Mouse (Mus musculus): Measurements from ENCODE around the gene Rcn3. TPM values are rescaled to one million over a fixed set of nuclear protein-coding genes. Genes with fewer than 3 reads are reported as not detected.

The Rcn3 gene
- polyA plus RNA-seq, 1 experiment from 2014 or later, result 290 TPM

DNA sequence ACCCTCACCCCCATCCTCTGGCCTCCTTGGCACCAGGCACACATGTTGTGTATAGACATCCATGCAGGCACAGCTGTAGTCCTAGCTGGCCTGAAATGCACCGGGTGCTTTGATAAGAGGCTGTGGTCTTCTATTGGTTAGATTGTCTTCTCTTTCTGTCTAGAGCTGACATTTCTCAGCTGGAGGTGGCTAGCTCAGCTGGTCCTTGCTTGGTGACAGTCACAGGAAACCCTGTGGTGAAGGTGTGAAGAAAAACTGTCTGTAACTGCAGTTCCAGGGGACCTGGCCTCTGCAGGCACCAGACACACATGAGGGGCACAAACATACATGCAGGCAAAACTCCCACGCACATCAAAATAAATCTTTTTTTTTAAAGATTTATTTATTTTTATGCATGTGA, 22.4 kb downstream of the Rcn3 start:
- 66% methylated on average over 2 of the region's 2 CpGs for WGBS
- peaks cover 5% of the 10 kb centered on the region for H3K4me1 ChIP-seq (replicated peaks)
- peaks cover 14% of the 10 kb centered on the region; the same call in 1 of the 2 replicates for H3K36me3 ChIP-seq
- no peak for ATAC-seq (ENCODE audit: insufficient number of reproducible peaks, low FRiP score)
- no peak overlapping the region for H3K4me3 ChIP-seq
- no peak overlapping the region for H3K4me2 ChIP-seq
- no peaks in the 10 kb centered on the region for H3K9me3 ChIP-seq (replicated peaks)
- H3K9ac ChIP-seq, result no peak overlapping the region
- H3K27ac ChIP-seq (ENCODE audit: poor library complexity, severe bottlenecking), result no peak overlapping the region
- no peaks in the 10 kb centered on the region for H3K27me3 ChIP-seq (replicated peaks)

DNA sequence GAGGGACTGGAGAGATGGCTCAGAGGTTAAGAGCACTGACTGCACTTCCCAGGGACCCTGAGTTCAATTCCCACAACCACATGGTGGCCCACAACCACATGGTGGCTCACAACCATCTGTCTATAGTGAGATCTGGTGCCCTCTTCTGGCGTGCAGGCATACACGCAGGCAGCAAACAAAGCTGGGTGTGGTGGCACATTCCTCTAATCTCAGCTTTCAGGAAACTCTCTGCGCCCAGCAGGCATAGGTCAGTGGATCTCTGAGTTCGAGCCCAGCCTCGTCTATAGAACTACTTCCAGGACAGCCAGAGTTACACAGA, 24.1 kb downstream of the Rcn3 start:
- Histone ChIP-seq H3K4me1 (replicated peaks) (peaks cover 11% of the 10 kb centered on the region; the same call in 1 of the 2 replicates), H3K9ac (no peak overlapping the region), H3K36me3 (no peaks in the 10 kb centered on the region), H3K4me3 (no peak overlapping the region), H3K27ac (ENCODE audit: poor library complexity, severe bottlenecking) (no peak overlapping the region), H3K4me2 (no peak overlapping the region), H3K27me3 (replicated peaks) (no peaks in the 10 kb centered on the region), H3K9me3 (replicated peaks) (no peaks in the 10 kb centered on the region)
- 28% methylated on average over 5 of the region's 5 CpGs for WGBS
- no peak; the same call in 1 of the 2 replicates for ATAC-seq (ENCODE audit: insufficient number of reproducible peaks, low FRiP score)

DNA sequence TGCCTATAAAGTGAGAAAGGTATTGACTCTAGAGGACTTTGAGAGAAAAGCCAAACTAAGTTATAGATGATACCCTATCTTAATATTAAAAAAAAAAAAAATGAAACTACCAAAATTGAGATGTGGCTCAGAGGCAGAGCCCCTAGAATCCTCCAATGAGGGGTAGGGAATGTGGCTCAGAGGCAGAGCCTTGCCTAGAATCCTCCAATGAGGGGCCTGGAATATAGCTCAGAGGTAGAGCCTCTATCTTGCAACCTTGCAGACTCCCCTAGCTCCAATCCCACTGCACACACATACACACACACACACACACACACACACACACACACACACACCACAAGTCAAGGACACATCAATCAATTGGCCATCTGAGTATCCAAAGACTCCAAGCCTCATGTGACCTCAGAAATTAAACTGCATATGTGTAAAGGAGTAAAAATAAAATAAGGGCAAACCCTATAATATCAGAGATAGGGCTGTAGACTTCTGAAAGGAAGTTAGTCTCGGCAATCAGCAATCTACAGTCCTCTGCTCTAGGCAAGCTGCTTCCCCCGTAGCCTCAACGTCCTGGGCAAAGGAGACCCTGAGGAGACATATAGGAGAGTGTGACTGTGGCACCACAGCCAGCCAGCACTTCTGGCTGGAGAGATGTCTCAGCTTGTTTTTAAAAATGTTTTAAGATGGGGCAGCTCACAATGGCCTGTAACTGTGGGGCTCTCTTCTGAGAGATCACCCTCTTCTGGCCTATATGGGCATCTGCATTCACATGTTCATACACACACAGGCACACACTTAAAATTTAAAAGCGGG, 24.6 kb downstream of the Rcn3 start:
- no peaks in the 10 kb centered on the region for H3K9me3 ChIP-seq (replicated peaks)
- no peak overlapping the region for H3K27ac ChIP-seq (ENCODE audit: poor library complexity, severe bottlenecking)
- no peak overlapping the region for H3K4me3 ChIP-seq
- H3K4me2 ChIP-seq, result no peak overlapping the region
- no peaks in the 10 kb centered on the region for H3K27me3 ChIP-seq (replicated peaks)
- no peak overlapping the region for H3K9ac ChIP-seq
- no peaks in the 10 kb centered on the region for H3K36me3 ChIP-seq
- 75% methylated on average over 4 of the region's 4 CpGs for WGBS
- H3K4me1 ChIP-seq (replicated peaks), result peaks cover 12% of the 10 kb centered on the region; the same call in 1 of the 2 replicates
- ATAC-seq (ENCODE audit: insufficient number of reproducible peaks, low FRiP score), result no peak

DNA sequence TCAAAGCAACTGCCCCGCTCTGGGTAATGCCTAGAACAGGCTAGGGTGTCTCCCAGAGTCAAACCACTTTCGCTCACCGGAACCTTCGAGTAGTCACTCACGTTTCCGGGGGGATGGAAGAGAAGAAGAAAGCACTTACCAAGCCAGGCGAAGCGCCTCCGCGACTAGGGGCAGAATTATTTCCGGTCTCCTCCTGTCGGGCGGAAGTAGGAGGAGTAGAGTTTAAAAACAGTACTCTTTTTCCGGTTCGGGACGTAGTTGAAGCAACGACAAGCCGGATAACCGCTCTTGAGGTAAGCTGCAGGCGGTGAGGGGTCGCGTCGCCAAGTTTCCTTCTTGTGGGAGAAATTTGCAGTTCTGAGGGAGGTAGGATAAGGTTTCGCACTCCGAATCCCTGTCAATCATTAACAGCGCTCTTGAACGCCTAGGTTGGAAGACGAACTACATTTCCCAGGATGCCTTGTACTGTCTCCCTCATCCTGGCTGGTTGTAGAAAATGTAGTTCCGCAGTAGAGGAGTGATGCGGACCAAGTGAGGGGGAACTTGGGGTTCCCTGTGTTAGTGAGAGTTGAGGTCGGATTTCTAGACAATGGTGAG, 29.7 kb downstream of the Rcn3 start, which contains the start of the genes Nosip and Prrg2:
Gene Nosip (plus strand): TSS at position 191 of the 597 bp plus-strand sequence.
Gene Prrg2 (minus strand): TSS at position 439 of the 597 bp plus-strand sequence.
- H3K9ac ChIP-seq, result peak within 1 kb of the TSS; percentile 82
- H3K27ac ChIP-seq (ENCODE audit: poor library complexity, severe bottlenecking), result peak within 1 kb of the TSS; percentile 86
- ATAC-seq (ENCODE audit: insufficient number of reproducible peaks, low FRiP score), result peak; percentile 86
- H3K4me2 ChIP-seq, result peak within 1 kb of the TSS; percentile 78
- H3K9me3 ChIP-seq (replicated peaks), result no peaks in the 10 kb centered on the region
- peaks cover 19% of the 10 kb centered on the region for H3K4me1 ChIP-seq (replicated peaks)
- under 1% methylated on average over 31 of the region's 31 CpGs for WGBS
- H3K27me3 ChIP-seq (replicated peaks), result no peaks in the 10 kb centered on the region
- H3K4me3 ChIP-seq, result peak within 1 kb of the TSS; percentile 65
- H3K36me3 ChIP-seq, result no peaks in the 10 kb centered on the region

DNA sequence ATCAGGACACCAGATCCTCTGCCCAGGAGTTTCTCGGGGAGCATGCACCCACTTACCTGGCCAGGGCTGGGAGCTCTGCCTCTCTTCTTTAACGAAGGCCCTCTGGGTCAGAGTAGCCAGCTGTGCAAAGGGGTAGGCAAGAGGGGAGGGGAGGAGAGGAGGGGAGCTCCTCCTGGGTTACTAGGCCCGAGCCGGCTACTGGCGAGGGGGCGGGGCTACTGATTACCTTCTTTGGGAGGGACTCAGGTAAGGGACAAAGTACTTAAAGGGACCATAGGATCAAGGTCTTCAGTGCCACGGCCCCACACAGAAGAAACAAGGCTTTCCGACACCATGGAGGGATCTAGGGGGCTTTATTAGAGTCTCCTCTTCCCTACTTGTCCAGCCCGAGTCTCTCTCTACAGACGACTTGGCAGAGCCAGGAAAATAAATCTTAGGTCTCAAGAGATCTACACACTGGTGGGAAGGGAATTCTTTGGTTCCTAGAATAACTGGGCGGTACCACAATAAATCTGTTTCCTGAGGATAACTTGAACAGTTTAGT, 30.4 kb downstream of the Rcn3 start:
- Histone ChIP-seq H3K4me2 (peak overlapping the region; percentile 78), H3K36me3 (no peaks in the 10 kb centered on the region), H3K4me3 (peak overlapping the region; percentile 65), H3K9ac (peak overlapping the region; percentile 70), H3K27me3 (replicated peaks) (no peaks in the 10 kb centered on the region), H3K9me3 (replicated peaks) (no peaks in the 10 kb centered on the region), H3K27ac (ENCODE audit: poor library complexity, severe bottlenecking) (peak overlapping the region; percentile 44), H3K4me1 (replicated peaks) (peaks cover 19% of the 10 kb centered on the region)
- WGBS, result 13% methylated on average over 11 of the region's 11 CpGs
- ATAC-seq (ENCODE audit: insufficient number of reproducible peaks, low FRiP score), result no peak

DNA sequence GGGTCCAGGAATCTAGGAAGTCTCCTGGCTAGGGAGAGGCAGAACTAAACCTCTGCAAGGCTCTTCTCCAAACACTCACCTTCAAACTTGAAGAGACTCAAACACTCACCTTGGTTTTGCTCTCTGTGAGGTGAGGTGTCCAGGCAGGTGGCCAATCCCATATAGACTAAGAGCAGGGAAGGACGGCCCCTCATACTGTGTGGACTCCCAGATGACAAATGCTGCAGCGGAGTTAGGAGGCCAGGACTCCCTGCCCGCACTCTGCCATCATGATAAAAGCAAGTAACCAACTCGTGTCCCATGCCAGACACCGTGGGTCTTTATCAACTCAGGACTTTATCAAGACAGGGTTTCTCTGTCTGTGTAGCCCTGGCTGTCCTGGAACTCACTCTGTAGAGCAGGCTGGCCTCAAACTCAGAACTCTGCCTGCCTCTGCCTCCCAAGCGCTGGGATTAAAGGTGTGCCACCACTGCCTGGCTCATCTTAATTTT, 31.3 kb downstream of the Rcn3 start:
- no peak overlapping the region; the same call in 1 of the 2 replicates for H3K4me3 ChIP-seq
- H3K27me3 ChIP-seq (replicated peaks), result no peaks in the 10 kb centered on the region
- H3K36me3 ChIP-seq, result no peaks in the 10 kb centered on the region
- no peak overlapping the region for H3K9ac ChIP-seq
- ATAC-seq (ENCODE audit: insufficient number of reproducible peaks, low FRiP score), result no peak
- H3K4me1 ChIP-seq (replicated peaks), result peaks cover 19% of the 10 kb centered on the region
- peak overlapping the region; percentile 78; the same call in 1 of the 2 replicates for H3K4me2 ChIP-seq
- no peaks in the 10 kb centered on the region for H3K9me3 ChIP-seq (replicated peaks)
- WGBS, result 65% methylated on average over 6 of the region's 6 CpGs
- H3K27ac ChIP-seq (ENCODE audit: poor library complexity, severe bottlenecking), result no peak overlapping the region

DNA sequence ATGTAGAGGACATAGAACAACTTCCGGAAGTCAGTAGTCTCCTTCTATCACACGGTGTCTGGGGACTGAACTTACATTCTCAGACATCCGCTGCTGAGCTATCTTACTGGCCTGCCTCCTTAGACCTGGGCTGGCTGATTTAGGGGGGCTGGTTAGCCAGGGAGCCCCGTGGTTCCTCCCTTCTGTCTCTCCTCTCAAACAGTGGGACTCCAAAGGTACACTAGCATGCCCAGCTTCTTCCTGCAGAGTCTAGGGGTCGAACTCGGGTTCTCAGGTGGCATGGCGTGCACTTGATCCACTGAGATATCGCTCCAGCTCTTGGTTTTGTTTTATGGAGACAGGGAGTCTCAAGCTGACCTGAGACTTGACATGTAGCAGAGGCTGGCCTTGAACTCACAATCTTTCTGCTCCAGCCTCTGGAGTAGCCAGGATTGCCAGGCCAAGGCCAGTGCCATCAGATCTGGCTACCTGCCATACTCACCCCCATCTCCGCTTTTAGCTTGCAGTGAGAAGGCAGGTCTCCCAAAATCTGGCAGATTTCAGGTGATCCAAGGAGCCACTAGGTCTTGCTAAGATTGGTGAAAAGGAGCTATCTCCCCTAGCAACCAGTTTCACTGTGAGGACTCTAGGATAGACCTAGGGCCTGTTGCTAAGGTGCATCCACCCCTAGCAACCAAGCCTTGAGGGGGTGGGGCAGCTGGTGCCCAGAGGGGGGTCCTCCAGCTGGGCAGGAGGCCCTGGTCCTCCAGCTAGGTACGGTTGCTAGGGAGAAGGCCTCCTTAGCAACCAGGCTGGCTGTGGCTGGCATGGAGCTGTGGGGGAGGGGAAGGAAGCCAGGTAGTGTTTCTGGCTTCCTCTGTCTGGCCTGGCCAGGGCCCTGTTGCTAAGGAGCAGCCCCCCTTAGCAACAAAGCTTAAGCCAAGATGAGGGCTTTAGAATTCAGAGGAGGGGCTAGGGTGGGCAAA, 33.1 kb downstream of the Rcn3 start:
- Histone ChIP-seq H3K27me3 (replicated peaks) (no peaks in the 10 kb centered on the region), H3K4me1 (replicated peaks) (peaks cover 15% of the 10 kb centered on the region), H3K27ac (ENCODE audit: poor library complexity, severe bottlenecking) (no peak overlapping the region), H3K4me2 (no peak overlapping the region), H3K4me3 (no peak overlapping the region), H3K9ac (no peak overlapping the region), H3K36me3 (no peaks in the 10 kb centered on the region), H3K9me3 (replicated peaks) (no peaks in the 10 kb centered on the region)
- ATAC-seq (ENCODE audit: insufficient number of reproducible peaks, low FRiP score), result no peak
- 74% methylated on average over 10 of the region's 10 CpGs for WGBS

DNA sequence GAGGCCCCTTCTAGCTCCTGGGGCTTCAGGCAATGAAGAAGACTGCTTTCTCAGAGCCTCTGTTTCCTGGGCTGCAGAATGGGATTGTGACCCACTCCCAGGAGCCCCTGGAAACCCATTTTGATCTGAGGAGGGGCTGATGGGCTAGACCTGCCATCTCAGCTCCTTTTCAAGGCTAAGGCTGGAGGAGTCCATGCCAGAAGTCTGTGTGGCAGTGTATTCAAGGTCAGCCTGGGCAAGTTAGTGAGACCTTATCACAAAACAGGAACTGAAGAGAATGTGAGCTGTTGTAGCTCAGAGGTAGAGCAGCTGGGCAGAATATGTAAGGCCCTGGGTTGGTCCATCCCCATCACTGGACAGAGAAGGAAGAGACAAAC, 35.1 kb downstream of the Rcn3 start:
- ATAC-seq (ENCODE audit: insufficient number of reproducible peaks, low FRiP score), result no peak
- Histone ChIP-seq H3K4me2 (no peak overlapping the region), H3K9ac (no peak overlapping the region), H3K4me3 (no peak overlapping the region), H3K27ac (ENCODE audit: poor library complexity, severe bottlenecking) (no peak overlapping the region), H3K4me1 (replicated peaks) (peaks cover 9% of the 10 kb centered on the region), H3K9me3 (replicated peaks) (no peaks in the 10 kb centered on the region), H3K36me3 (no peaks in the 10 kb centered on the region), H3K27me3 (replicated peaks) (no peaks in the 10 kb centered on the region)

DNA sequence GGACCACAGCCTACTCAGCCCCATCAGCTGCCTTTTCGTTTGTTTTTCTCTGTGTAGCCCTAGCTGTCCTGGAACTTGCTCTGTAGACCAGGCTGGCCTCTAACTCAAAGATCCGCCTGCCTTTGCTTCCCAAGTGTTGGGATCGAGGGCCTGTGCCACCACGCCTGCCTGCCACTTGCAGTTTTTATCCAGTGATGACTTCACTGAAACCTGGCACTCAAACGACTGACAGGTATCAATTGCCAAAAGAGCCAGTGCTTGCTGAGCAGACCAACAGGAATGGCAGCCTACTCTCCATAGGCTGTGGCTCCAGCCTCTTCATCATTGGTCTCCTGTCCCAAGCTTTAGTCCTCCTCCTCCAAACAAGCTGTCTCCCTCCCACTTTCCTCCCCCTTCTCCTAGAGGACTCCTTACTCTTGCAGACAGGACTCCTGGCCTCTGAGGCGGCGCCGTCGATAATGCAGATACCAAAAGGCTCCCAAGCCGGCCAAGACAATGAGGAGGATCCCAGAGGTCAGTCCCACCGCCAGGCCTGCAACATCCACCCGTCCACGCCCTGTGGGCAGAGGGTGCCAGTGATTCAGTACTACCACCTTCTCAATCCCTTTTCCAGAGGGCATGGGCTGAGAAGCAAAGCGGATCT, 35.6 kb downstream of the Rcn3 start:
- WGBS, result 53% methylated on average over 14 of the region's 14 CpGs
- H3K36me3 ChIP-seq, result no peaks in the 10 kb centered on the region
- no peak overlapping the region for H3K4me3 ChIP-seq
- H3K4me2 ChIP-seq, result no peak overlapping the region
- no peaks in the 10 kb centered on the region for H3K27me3 ChIP-seq (replicated peaks)
- no peak overlapping the region for H3K27ac ChIP-seq (ENCODE audit: poor library complexity, severe bottlenecking)
- H3K4me1 ChIP-seq (replicated peaks), result peaks cover 10% of the 10 kb centered on the region
- H3K9ac ChIP-seq, result no peak overlapping the region
- no peaks in the 10 kb centered on the region for H3K9me3 ChIP-seq (replicated peaks)
- ATAC-seq (ENCODE audit: insufficient number of reproducible peaks, low FRiP score), result no peak

DNA sequence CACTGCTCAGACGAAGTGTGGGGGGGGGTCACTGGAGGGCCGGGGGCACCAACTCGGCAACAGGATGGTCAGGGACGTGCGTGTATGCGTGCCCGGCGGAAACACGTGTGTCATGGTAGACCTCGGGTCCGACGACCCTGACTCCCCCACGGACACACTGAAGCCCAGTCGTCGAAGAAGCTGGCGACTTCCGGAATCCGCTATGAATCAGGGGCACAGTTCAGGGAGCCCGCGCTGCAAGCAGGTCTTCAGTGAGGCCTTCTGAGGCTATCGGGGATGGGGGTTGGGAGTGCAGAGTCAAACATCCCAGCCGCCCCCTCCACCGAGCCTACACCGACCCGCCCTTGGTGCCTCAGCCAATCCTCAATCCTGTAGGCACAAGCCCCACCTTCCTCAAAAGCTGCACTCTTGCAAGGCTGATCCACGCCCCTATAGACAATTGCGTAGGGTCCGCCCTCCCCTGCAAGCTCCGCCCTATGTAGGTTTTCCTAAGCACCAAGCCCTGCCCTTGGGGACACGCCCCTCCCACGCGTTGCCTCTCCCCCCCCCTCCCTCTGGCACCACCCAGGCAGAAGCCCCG, 38.0 kb downstream of the Rcn3 start:
- peaks cover 21% of the 10 kb centered on the region for H3K4me1 ChIP-seq (replicated peaks)
- H3K9me3 ChIP-seq (replicated peaks), result no peaks in the 10 kb centered on the region
- H3K27ac ChIP-seq (ENCODE audit: poor library complexity, severe bottlenecking), result peak overlapping the region; percentile 98
- H3K9ac ChIP-seq, result peak overlapping the region; percentile 96
- H3K27me3 ChIP-seq (replicated peaks), result no peaks in the 10 kb centered on the region
- peak; percentile 95 for ATAC-seq (ENCODE audit: insufficient number of reproducible peaks, low FRiP score)
- peak overlapping the region; percentile 91 for H3K4me3 ChIP-seq
- H3K36me3 ChIP-seq, result peaks cover 18% of the 10 kb centered on the region
- 0% methylated on average over 33 of the region's 33 CpGs for WGBS
- peak overlapping the region; percentile 92 for H3K4me2 ChIP-seq

Measured in heart, embryonic 12.5 days (tissue).